Mouse (Mus musculus) cortical plate, adult 2 months (tissue): Measurements from ENCODE around the gene B9d2.

Source experiments
- CTCF ChIP-seq: fragments of 200-500 bp; IDR thresholded peaks from 2 replicates; pipeline ENCODE4 v1.5.1; 2011; ENCODE audit warnings: mild to moderate bottlenecking, control low read depth, low read length; ENCODE audit not compliant: insufficient read depth; ENCODE audit errors: extremely low read depth
- POLR2A ChIP-seq: fragments of 200-500 bp; IDR thresholded peaks from 2 replicates; pipeline ENCODE4 v1.6.1; 2011; ENCODE audit warnings: mild to moderate bottlenecking, low read length, control low read depth; ENCODE audit not compliant: insufficient read depth; ENCODE audit errors: extremely low read depth

- no peak for TF ChIP-seq CTCF
- TF ChIP-seq POLR2A: no peak
Measured at GRCm38 (mm10) chr7:25669158-25669557, 11.4 kb upstream of the B9d2 start.
